Mouse (Mus musculus): Measurements from ENCODE around the gene Gadd45a. TPM values are rescaled to one million over a fixed set of nuclear protein-coding genes. Genes with fewer than 3 reads are reported as not detected.

The Gadd45a gene
- polyA plus RNA-seq, 1 experiment from 2014 or later = 31.1 TPM

- ATAC-seq (replicated peaks; ENCODE audit: low FRiP score) (no peak), DNase-seq (ENCODE audit: low spot score) (no peak)
- no peaks in the 10 kb centered on the region for H3K27me3 ChIP-seq (replicated peaks; ENCODE audit: control insufficient read depth, insufficient read depth, low read length)
- H3K9ac ChIP-seq (ENCODE audit: low read depth, low read length) = no peak overlapping the region
- H3K4me2 ChIP-seq = no peak overlapping the region
- no peaks in the 10 kb centered on the region for H3K36me3 ChIP-seq (ENCODE audit: control insufficient read depth, insufficient read depth, low read length)
- H3K27ac ChIP-seq (ENCODE audit: low read depth, low read length) = no peak overlapping the region
- 73% methylated on average over 7 of the region's 7 CpGs for WGBS
- no peak overlapping the region for H3K4me3 ChIP-seq (ENCODE audit: low read depth, low read length)
- H3K4me1 ChIP-seq (replicated peaks; ENCODE audit: control insufficient read depth, insufficient read depth, low read length) = peaks cover 31% of the 10 kb centered on the region
- no peaks in the 10 kb centered on the region for H3K9me3 ChIP-seq (ENCODE audit: control insufficient read depth, low read length)
Observed at GRCm38 (mm10) chr6:67016520-67017111, 20.6 kb downstream of the Gadd45a start.

GRCm38 (mm10) chr6:67015739-67016519 lies 21.3 kb downstream of the Gadd45a start:
- no peak for DNase-seq (ENCODE audit: low spot score)
- Histone ChIP-seq H3K36me3 (ENCODE audit: control insufficient read depth, insufficient read depth, low read length) (no peaks in the 10 kb centered on the region), H3K9ac (ENCODE audit: low read depth, low read length) (no peak overlapping the region), H3K4me3 (ENCODE audit: low read depth, low read length) (no peak overlapping the region), H3K4me1 (replicated peaks; ENCODE audit: control insufficient read depth, insufficient read depth, low read length) (peaks cover 31% of the 10 kb centered on the region), H3K9me3 (ENCODE audit: control insufficient read depth, low read length) (no peaks in the 10 kb centered on the region), H3K4me2 (no peak overlapping the region), H3K27me3 (replicated peaks; ENCODE audit: control insufficient read depth, insufficient read depth, low read length) (no peaks in the 10 kb centered on the region), H3K27ac (ENCODE audit: low read depth, low read length) (no peak overlapping the region)
- ATAC-seq (replicated peaks; ENCODE audit: low FRiP score) = no peak
- 68% methylated on average over 8 of the region's 8 CpGs for WGBS

GRCm38 (mm10) chr6:67014679-67015075 lies 22.6 kb downstream of the Gadd45a start:
- no peak overlapping the region for H3K9ac ChIP-seq (ENCODE audit: low read depth, low read length)
- WGBS = 87% methylated on average over 1 of the region's 1 CpGs
- no peaks in the 10 kb centered on the region for H3K36me3 ChIP-seq (ENCODE audit: control insufficient read depth, insufficient read depth, low read length)
- ATAC-seq (replicated peaks; ENCODE audit: low FRiP score) (peak; percentile 32; the same call in 1 of the 2 replicates), DNase-seq (ENCODE audit: low spot score) (no peak)
- no peaks in the 10 kb centered on the region for H3K27me3 ChIP-seq (replicated peaks; ENCODE audit: control insufficient read depth, insufficient read depth, low read length)
- peaks cover 31% of the 10 kb centered on the region for H3K4me1 ChIP-seq (replicated peaks; ENCODE audit: control insufficient read depth, insufficient read depth, low read length)
- no peak overlapping the region for H3K4me2 ChIP-seq
- H3K4me3 ChIP-seq (ENCODE audit: low read depth, low read length) = no peak overlapping the region
- no peaks in the 10 kb centered on the region for H3K9me3 ChIP-seq (ENCODE audit: control insufficient read depth, low read length)
- no peak overlapping the region for H3K27ac ChIP-seq (ENCODE audit: low read depth, low read length)

GRCm38 (mm10) chr6:67013949-67014678 lies 23.1 kb downstream of the Gadd45a start:
- peak overlapping the region; percentile 19 for H3K27ac ChIP-seq (ENCODE audit: low read depth, low read length)
- WGBS = 83% methylated on average over 9 of the region's 9 CpGs

GRCm38 (mm10) chr6:67013293-67013948 lies 23.8 kb downstream of the Gadd45a start:
- Histone ChIP-seq H3K9me3 (ENCODE audit: control insufficient read depth, low read length) (no peaks in the 10 kb centered on the region), H3K4me3 (ENCODE audit: low read depth, low read length) (no peak overlapping the region), H3K4me2 (no peak overlapping the region), H3K9ac (ENCODE audit: low read depth, low read length) (0 out of 2 replicates have a peak overlapping the region, but pooled peaks have one; percentile 25), H3K4me1 (replicated peaks; ENCODE audit: control insufficient read depth, insufficient read depth, low read length) (peaks cover 31% of the 10 kb centered on the region), H3K27ac (ENCODE audit: low read depth, low read length) (no peak overlapping the region; the same call in 1 of the 2 replicates), H3K27me3 (replicated peaks; ENCODE audit: control insufficient read depth, insufficient read depth, low read length) (no peaks in the 10 kb centered on the region), H3K36me3 (ENCODE audit: control insufficient read depth, insufficient read depth, low read length) (no peaks in the 10 kb centered on the region)
- WGBS = 77% methylated on average over 6 of the region's 6 CpGs
- no peak for DNase-seq (ENCODE audit: low spot score)
- peak; percentile 33 for ATAC-seq (replicated peaks; ENCODE audit: low FRiP score)

More at GRCm38 (mm10) chr6:67013949-67014678, 23.1 kb downstream of the Gadd45a start:
- 0 out of 2 replicates have a peak overlapping the region, but pooled peaks have one; percentile 25 for H3K9ac ChIP-seq (ENCODE audit: low read depth, low read length)
- ATAC-seq (replicated peaks; ENCODE audit: low FRiP score) (peak; percentile 74), DNase-seq (ENCODE audit: low spot score) (no peak)
- H3K9me3 ChIP-seq (ENCODE audit: control insufficient read depth, low read length) = no peaks in the 10 kb centered on the region
- peak overlapping the region; percentile 12; the same call in 1 of the 2 replicates for H3K4me2 ChIP-seq
- no peaks in the 10 kb centered on the region for H3K36me3 ChIP-seq (ENCODE audit: control insufficient read depth, insufficient read depth, low read length)
- no peaks in the 10 kb centered on the region for H3K27me3 ChIP-seq (replicated peaks; ENCODE audit: control insufficient read depth, insufficient read depth, low read length)
- H3K4me3 ChIP-seq (ENCODE audit: low read depth, low read length) = no peak overlapping the region
- H3K4me1 ChIP-seq (replicated peaks; ENCODE audit: control insufficient read depth, insufficient read depth, low read length) = peaks cover 31% of the 10 kb centered on the region

GRCm38 (mm10) chr6:67011217-67011518 lies 26.1 kb downstream of the Gadd45a start:
- Histone ChIP-seq H3K27me3 (replicated peaks; ENCODE audit: control insufficient read depth, insufficient read depth, low read length) (no peaks in the 10 kb centered on the region), H3K4me3 (ENCODE audit: low read depth, low read length) (no peak overlapping the region), H3K9me3 (ENCODE audit: control insufficient read depth, low read length) (no peaks in the 10 kb centered on the region), H3K36me3 (ENCODE audit: control insufficient read depth, insufficient read depth, low read length) (no peaks in the 10 kb centered on the region), H3K4me1 (replicated peaks; ENCODE audit: control insufficient read depth, insufficient read depth, low read length) (peaks cover 28% of the 10 kb centered on the region), H3K9ac (ENCODE audit: low read depth, low read length) (no peak overlapping the region), H3K4me2 (no peak overlapping the region), H3K27ac (ENCODE audit: low read depth, low read length) (no peak overlapping the region)
- DNase-seq (ENCODE audit: low spot score) = no peak
- no peak for ATAC-seq (replicated peaks; ENCODE audit: low FRiP score)

GRCm38 (mm10) chr6:67010370-67011216 lies 26.7 kb downstream of the Gadd45a start:
- Histone ChIP-seq H3K9me3 (ENCODE audit: control insufficient read depth, low read length) (no peaks in the 10 kb centered on the region), H3K4me1 (replicated peaks; ENCODE audit: control insufficient read depth, insufficient read depth, low read length) (peaks cover 22% of the 10 kb centered on the region), H3K27ac (ENCODE audit: low read depth, low read length) (no peak overlapping the region), H3K9ac (ENCODE audit: low read depth, low read length) (no peak overlapping the region), H3K4me3 (ENCODE audit: low read depth, low read length) (no peak overlapping the region), H3K36me3 (ENCODE audit: control insufficient read depth, insufficient read depth, low read length) (no peaks in the 10 kb centered on the region), H3K27me3 (replicated peaks; ENCODE audit: control insufficient read depth, insufficient read depth, low read length) (no peaks in the 10 kb centered on the region), H3K4me2 (no peak overlapping the region)
- WGBS = 84% methylated on average over 7 of the region's 7 CpGs
- no peak for ATAC-seq (replicated peaks; ENCODE audit: low FRiP score)
- DNase-seq (ENCODE audit: low spot score) = no peak

- Histone ChIP-seq H3K9ac (ENCODE audit: low read depth, low read length) (no peak overlapping the region), H3K4me2 (no peak overlapping the region), H3K4me3 (ENCODE audit: low read depth, low read length) (no peak overlapping the region), H3K36me3 (ENCODE audit: control insufficient read depth, insufficient read depth, low read length) (no peaks in the 10 kb centered on the region), H3K4me1 (replicated peaks; ENCODE audit: control insufficient read depth, insufficient read depth, low read length) (peaks cover 20% of the 10 kb centered on the region), H3K27ac (ENCODE audit: low read depth, low read length) (no peak overlapping the region), H3K9me3 (ENCODE audit: control insufficient read depth, low read length) (no peaks in the 10 kb centered on the region), H3K27me3 (replicated peaks; ENCODE audit: control insufficient read depth, insufficient read depth, low read length) (no peaks in the 10 kb centered on the region)
- DNase-seq (ENCODE audit: low spot score) (no peak), ATAC-seq (replicated peaks; ENCODE audit: low FRiP score) (no peak)
- WGBS = 76% methylated on average over 3 of the region's 3 CpGs
Observed at GRCm38 (mm10) chr6:67009888-67010287, 27.4 kb downstream of the Gadd45a start.
